In genomic region chr6:39871381-39872305, GRCm38 (mm10) we compare ENCODE assay signal across 8 mouse cellular contexts. TPM values are rescaled to one million over a fixed set of nuclear protein-coding genes. Genes with fewer than 3 reads are reported as not detected.
DNase-seq lines count a peak whose midpoint lies in the region; ATAC-seq lines count a peak whose summit lies in the region.

No protein-coding gene starts in this region.

- H3K4me2 ChIP-seq in hindbrain, embryonic 12.5 days (replicated peaks), result peak overlapping the region; percentile 84
- H3K4me2 ChIP-seq in lung, embryonic 15.5 days, result peak overlapping the region; percentile 79

- under 1% methylated on average over 71 of the region's 71 CpGs for whole genome bisulfite sequencing in hindbrain, embryonic 12.5 days
- under 1% methylated on average over 71 of the region's 71 CpGs for WGBS in lung, embryonic 15.5 days

- H3K27ac ChIP-seq in hindbrain, embryonic 12.5 days, result peak overlapping the region; percentile 96
- H3K27ac ChIP-seq in lung, embryonic 15.5 days, result no peak overlapping the region

- DNase-seq in adrenal gland, adult (ENCODE audit: inconsistent age in 2 of 2, low spot score in 1 of 2), result peak; percentile 85 to 94
- peak; percentile 88 to 92 for DNase-seq in cerebellum, postnatal 36 days
- peak; percentile 90 to 95 for DNase-seq in frontal cortex, postnatal 36 days (ENCODE audit: low spot score in 2 of 2)
- peak; percentile 82 to 85 for DNase-seq in layer of hippocampus, postnatal 10 days (ENCODE audit: low spot score in 2 of 2)
- peak; percentile 73 for DNase-seq in retina, embryonic 14.5 days (ENCODE audit: low spot score)

- peaks cover 20% of the 10 kb centered on the region; the same call in 1 of the 2 replicates for H3K27me3 ChIP-seq in hindbrain, embryonic 12.5 days
- peaks cover 60% of the 10 kb centered on the region for H3K27me3 ChIP-seq in lung, embryonic 15.5 days

- ATAC-seq in hindbrain, embryonic 12.5 days (ENCODE audit: low FRiP score), result peak; percentile 79
- peak; percentile 67 for ATAC-seq in lung, embryonic 15.5 days (ENCODE audit: borderline replicate concordance, extremely low read depth, low FRiP score, low TSS enrichment)
- ATAC-seq in erythroblast, adult 5-6 weeks (replicated peaks; ENCODE audit: low FRiP score, poor library complexity, severe bottlenecking), result no peak

- peak overlapping the region; percentile 87 for H3K9ac ChIP-seq in hindbrain, embryonic 12.5 days
- H3K9ac ChIP-seq in lung, embryonic 15.5 days, result peak overlapping the region; percentile 22; the same call in 1 of the 2 replicates

- H3K4me3 ChIP-seq in hindbrain, embryonic 12.5 days, result peak overlapping the region; percentile 71
- peak overlapping the region; percentile 43 for H3K4me3 ChIP-seq in lung, embryonic 15.5 days

- H3K9me3 ChIP-seq in hindbrain, embryonic 12.5 days (replicated peaks), result no peaks in the 10 kb centered on the region
- no peaks in the 10 kb centered on the region for H3K9me3 ChIP-seq in lung, embryonic 15.5 days

- peaks cover 16% of the 10 kb centered on the region for H3K4me1 ChIP-seq in hindbrain, embryonic 12.5 days
- H3K4me1 ChIP-seq in lung, embryonic 15.5 days, result peaks cover 31% of the 10 kb centered on the region

- H3K36me3 ChIP-seq in hindbrain, embryonic 12.5 days, result no peaks in the 10 kb centered on the region
- no peaks in the 10 kb centered on the region for H3K36me3 ChIP-seq in lung, embryonic 15.5 days

RNA-seq across cellular contexts. Expression of gene Tmem178b, which starts 1.4 kb away (rescaled TPM):
- polyA plus RNA-seq in hindbrain, embryonic 12.5 days (2016; fragmentation: Nextera tagmentation; extraction: Ambion mirVana), result 17.1 and 19.4 TPM in 2 replicates
- 100 to 1,000 TPM; 312 to 332 TPM for total RNA-seq in layer of hippocampus, postnatal 10 days (2021)
- polyA plus RNA-seq in lung, embryonic 15.5 days (2015; fragmentation: Nextera tagmentation; extraction: Ambion mirVana), result 0.14 and 0.25 TPM in 2 replicates
- not detected in 2 replicates for total RNA-seq in erythroblast, adult 5-6 weeks (2015; ENCODE audit: low replicate concordance)
- not detected in 2 replicates for total RNA-seq in erythroblast, adult 5-6 weeks (2017; ENCODE audit: low replicate concordance)

Comparison
In these comparisons a context has a peak if more than half of its experiments do, and no peak if none do; other contexts are left out.
1. RNA of gene Tmem178b, which starts 1.4 kb away (total RNA-seq): 312 to 332 TPM in layer of hippocampus, postnatal 10 days; not detected in erythroblast, adult 5-6 weeks; every median in the first group is over 100 times any median in the second.
2. Peak in every context shown above with its lines, with median percentiles within 50 percentile points of each other: DNase-seq.